Mouse (Mus musculus) hindbrain, embryonic 15.5 days (tissue): Measurements from ENCODE around the gene Bicral. TPM values are rescaled to one million over a fixed set of nuclear protein-coding genes. Genes with fewer than 3 reads are reported as not detected.
"Not testable (repeated sequence)": the region's sequence is repeated elsewhere in the genome, so short reads cannot be mapped to it uniquely, and the experiment has no call there.

Experiments used
- ATAC-seq: fragments of 200-750 bp; cut with Nextera tagmentation; 2 replicates; pipeline ENCODE4 v1.8.0; 2017; ENCODE audit warnings: low read depth, moderate number of reproducible peaks, moderate TSS enrichment; ENCODE audit not compliant: low FRiP score
- H3K27ac ChIP-seq: fragments of 300-500 bp; sonication (generic); replicated peaks from 2 replicates; pipeline ENCODE4 v1.5.1; 2015; ENCODE audit warnings: mild to moderate bottlenecking, inconsistent platforms
- H3K27me3 ChIP-seq: fragments of 300-500 bp; sonication (generic); 2 replicates; pipeline ENCODE4 v1.6.1; 2015; ENCODE audit warnings: control low read depth, inconsistent platforms
- H3K36me3 ChIP-seq: fragments of 300-500 bp; sonication (generic); 2 replicates; pipeline ENCODE4 v1.6.1; 2015; ENCODE audit warnings: control low read depth, inconsistent platforms
- H3K4me1 ChIP-seq: fragments of 300-500 bp; sonication (generic); replicated peaks from 2 replicates; pipeline ENCODE4 v1.6.1; 2015; ENCODE audit warnings: control low read depth, inconsistent platforms
- H3K4me2 ChIP-seq: fragments of 300-500 bp; sonication (generic); 2 replicates; pipeline ENCODE4 v1.6.1; 2015; ENCODE audit warnings: moderate library complexity, mild to moderate bottlenecking, inconsistent platforms
- H3K4me3 ChIP-seq: fragments of 300-500 bp; sonication (generic); 2 replicates; pipeline ENCODE4 v1.5.1; 2015; ENCODE audit warnings: mild to moderate bottlenecking, inconsistent platforms
- H3K9ac ChIP-seq: fragments of 300-500 bp; sonication (generic); 2 replicates; pipeline ENCODE4 v1.6.1; 2015; ENCODE audit warnings: inconsistent platforms
- H3K9me3 ChIP-seq: fragments of 300-500 bp; sonication (generic); 2 replicates; pipeline ENCODE4 v1.6.1; 2016; ENCODE audit warnings: control low read depth, inconsistent platforms
- WGBS: fragments of 180-500 bp; shearing (Covaris S2); methylation state at CpG from one replicate; pipeline ENCODE4 v1.1.7; 2015; 5-methylcytosine and 5-hydroxymethylcytosine counted together
- polyA plus RNA-seq: library from polyadenylated mRNA; unstranded; fragments of >200 nt; fragmentation: Nextera tagmentation; extraction: Ambion mirVana; gene quantifications from 2 replicates; pipeline ENCODE4 v1.2.1, GENCODE M21; 2015

Bicral gene
- polyA plus RNA-seq, 1 experiment from 2014 or later = 10.3 TPM

GRCm38 (mm10) chr17:46809131-46809830, 49.0 kb downstream of the Bicral start:
- Histone ChIP-seq H3K4me2 (no peak overlapping the region), H3K4me3 (no peak overlapping the region), H3K27ac (no peak overlapping the region), H3K27me3 (no peaks in the 10 kb centered on the region), H3K4me1 (no peaks in the 10 kb centered on the region), H3K9ac (no peak overlapping the region), H3K9me3 (no peaks in the 10 kb centered on the region), H3K36me3 (peaks cover 57% of the 10 kb centered on the region)
- WGBS = 88% methylated on average over 6 of the region's 6 CpGs
- no peak for ATAC-seq

DNA sequence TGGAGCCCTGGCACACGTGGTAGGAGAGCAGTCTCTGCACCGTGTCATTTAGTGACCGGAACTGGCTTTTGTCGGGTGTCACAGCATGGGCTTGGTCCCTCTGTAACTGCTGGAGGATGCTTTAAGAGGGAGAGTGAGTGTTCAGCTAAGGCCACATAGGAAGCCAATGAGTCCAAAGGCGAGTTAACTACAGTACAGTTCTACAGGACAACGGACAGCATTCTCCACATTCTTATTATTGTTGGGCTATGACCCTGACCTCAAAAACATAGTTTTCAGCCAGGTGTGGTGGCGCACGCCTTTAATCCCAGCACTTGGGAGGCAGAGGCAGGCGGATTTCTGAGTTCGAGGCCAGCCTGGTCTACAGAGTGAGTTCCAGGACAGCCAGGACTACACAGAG, 49.9 kb downstream of the Bicral start:
- no peak for ATAC-seq
- H3K4me1 ChIP-seq = no peaks in the 10 kb centered on the region
- H3K9me3 ChIP-seq = no peaks in the 10 kb centered on the region
- H3K27ac ChIP-seq = no peak overlapping the region
- H3K27me3 ChIP-seq = no peaks in the 10 kb centered on the region
- H3K4me2 ChIP-seq = no peak overlapping the region
- no peak overlapping the region for H3K4me3 ChIP-seq
- WGBS = 93% methylated on average over 10 of the region's 10 CpGs
- H3K9ac ChIP-seq = no peak overlapping the region
- peaks cover 57% of the 10 kb centered on the region for H3K36me3 ChIP-seq

DNA sequence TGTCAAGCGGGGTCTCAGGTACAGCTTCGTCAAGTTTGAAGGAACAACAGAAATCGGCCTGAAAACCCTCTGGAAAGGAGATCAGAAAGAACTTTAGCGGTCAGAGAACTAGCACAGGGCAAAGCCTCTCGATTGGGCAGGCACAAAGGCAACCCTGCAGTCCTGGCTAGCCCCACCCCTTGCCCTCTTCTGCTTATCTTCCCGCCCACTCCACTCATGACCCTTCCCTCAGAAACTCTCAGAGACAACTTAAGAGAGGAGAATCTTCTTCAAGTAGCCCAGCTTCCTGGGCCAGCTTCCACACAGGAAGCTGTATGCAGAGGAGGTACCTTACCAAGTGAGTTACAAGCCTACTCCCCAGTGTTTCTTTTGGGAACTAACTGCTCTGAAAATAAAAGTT, 56.5 kb downstream of the Bicral start:
- Histone ChIP-seq H3K4me2 (no peak overlapping the region), H3K9me3 (no peaks in the 10 kb centered on the region), H3K9ac (no peak overlapping the region), H3K27me3 (no peaks in the 10 kb centered on the region), H3K36me3 (peaks cover 50% of the 10 kb centered on the region), H3K4me1 (no peaks in the 10 kb centered on the region), H3K4me3 (no peak overlapping the region), H3K27ac (no peak overlapping the region)
- ATAC-seq = no peak
- 91% methylated on average over 6 of the region's 6 CpGs for WGBS

GRCm38 (mm10) chr17:46799680-46800079, 58.6 kb downstream of the Bicral start:
- no peaks in the 10 kb centered on the region for H3K4me1 ChIP-seq
- H3K27me3 ChIP-seq = no peaks in the 10 kb centered on the region
- H3K4me2 ChIP-seq = no peak overlapping the region
- H3K27ac ChIP-seq = no peak overlapping the region
- ATAC-seq = no peak
- H3K36me3 ChIP-seq = peaks cover 33% of the 10 kb centered on the region
- H3K4me3 ChIP-seq = no peak overlapping the region
- no peaks in the 10 kb centered on the region for H3K9me3 ChIP-seq
- 73% methylated on average over 10 of the region's 10 CpGs for WGBS
- H3K9ac ChIP-seq = no peak overlapping the region

GRCm38 (mm10) chr17:46797386-46797785, 60.9 kb downstream of the Bicral start:
- no peak overlapping the region for H3K9ac ChIP-seq
- peaks cover 33% of the 10 kb centered on the region for H3K36me3 ChIP-seq
- no peaks in the 10 kb centered on the region for H3K9me3 ChIP-seq
- no peaks in the 10 kb centered on the region for H3K4me1 ChIP-seq
- H3K27ac ChIP-seq = no peak overlapping the region
- no peaks in the 10 kb centered on the region for H3K27me3 ChIP-seq
- H3K4me2 ChIP-seq = no peak overlapping the region
- no peak overlapping the region for H3K4me3 ChIP-seq
- 56% methylated on average over 4 of the region's 8 CpGs for WGBS
- no peak for ATAC-seq

DNA sequence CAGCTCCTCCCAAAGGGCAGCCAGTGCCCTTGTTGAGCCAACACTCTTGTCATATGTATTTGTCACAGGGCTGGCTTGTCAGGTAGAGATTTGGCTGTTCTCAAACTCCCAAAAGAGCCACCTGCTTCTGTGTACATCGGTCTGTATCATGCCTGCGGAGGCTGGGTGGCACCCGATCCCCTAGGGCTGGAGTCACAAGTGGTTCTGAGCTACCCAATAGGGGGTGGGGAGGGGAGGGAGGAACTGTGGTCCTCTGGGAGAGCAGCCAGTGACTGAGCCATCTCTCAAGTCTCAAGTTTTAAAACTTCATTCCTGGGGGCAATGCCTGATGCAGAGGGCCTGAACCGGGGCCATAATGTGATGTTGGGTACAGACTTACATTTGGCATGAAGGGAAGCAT, 61.5 kb downstream of the Bicral start:
- no peak overlapping the region for H3K27ac ChIP-seq
- H3K27me3 ChIP-seq = no peaks in the 10 kb centered on the region
- H3K36me3 ChIP-seq = peaks cover 29% of the 10 kb centered on the region
- no peaks in the 10 kb centered on the region for H3K4me1 ChIP-seq
- H3K4me3 ChIP-seq = no peak overlapping the region
- H3K9me3 ChIP-seq = no peaks in the 10 kb centered on the region
- 86% methylated on average over 4 of the region's 4 CpGs for WGBS
- ATAC-seq = no peak
- no peak overlapping the region for H3K4me2 ChIP-seq
- H3K9ac ChIP-seq = no peak overlapping the region

DNA sequence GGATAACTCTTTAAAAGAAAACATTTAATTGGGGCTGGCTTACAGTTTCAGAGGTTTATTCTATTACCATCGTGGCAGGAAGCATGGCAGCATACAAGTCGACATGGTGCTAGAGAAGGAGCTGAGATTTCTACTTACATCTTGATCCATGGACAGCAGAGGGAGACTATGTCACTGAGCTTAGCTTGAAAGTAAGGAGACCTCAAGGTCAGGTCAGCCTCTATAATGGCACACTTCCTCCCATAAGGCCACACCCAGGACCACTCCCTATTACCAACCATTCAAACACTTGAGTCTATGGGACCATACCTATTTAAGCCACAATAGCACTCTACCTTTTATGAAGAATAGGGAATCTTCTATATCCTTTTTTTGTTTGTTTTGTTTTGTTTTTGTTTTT, 65.3 kb downstream of the Bicral start:
- no peaks in the 10 kb centered on the region for H3K9me3 ChIP-seq
- no peak overlapping the region for H3K4me3 ChIP-seq
- no peak overlapping the region for H3K9ac ChIP-seq
- no peaks in the 10 kb centered on the region for H3K36me3 ChIP-seq
- H3K4me1 ChIP-seq = no peaks in the 10 kb centered on the region
- 93% methylated on average over 2 of the region's 2 CpGs for WGBS
- no peak overlapping the region for H3K27ac ChIP-seq
- no peak for ATAC-seq
- no peak overlapping the region for H3K4me2 ChIP-seq
- H3K27me3 ChIP-seq = no peaks in the 10 kb centered on the region

DNA sequence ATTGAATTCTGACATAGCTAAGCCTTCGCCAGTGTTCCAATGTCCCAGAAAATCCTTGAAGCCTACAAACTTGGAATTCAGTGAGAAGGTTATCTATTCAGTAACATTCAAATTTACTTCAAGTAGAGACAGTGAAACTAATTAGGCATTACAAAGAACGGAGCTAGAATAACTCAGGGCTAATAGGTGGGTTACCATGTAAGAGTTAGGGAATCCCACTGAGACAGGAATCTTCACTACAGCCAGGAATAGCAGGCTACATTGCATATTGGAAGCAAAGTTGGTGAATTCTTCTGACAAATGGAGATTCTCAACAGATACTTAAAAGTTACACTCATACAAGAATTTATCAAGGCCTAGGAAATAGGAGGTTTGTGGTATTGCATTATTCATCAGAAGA, 70.3 kb downstream of the Bicral start:
- ATAC-seq, H3K9me3 ChIP-seq, H3K4me2 ChIP-seq, H3K4me3 ChIP-seq, H3K27ac ChIP-seq, H3K9ac ChIP-seq, H3K4me1 ChIP-seq, H3K36me3 ChIP-seq, H3K27me3 ChIP-seq: not testable (repeated sequence)
- WGBS = 59% methylated on average over 2 of the region's 2 CpGs

DNA sequence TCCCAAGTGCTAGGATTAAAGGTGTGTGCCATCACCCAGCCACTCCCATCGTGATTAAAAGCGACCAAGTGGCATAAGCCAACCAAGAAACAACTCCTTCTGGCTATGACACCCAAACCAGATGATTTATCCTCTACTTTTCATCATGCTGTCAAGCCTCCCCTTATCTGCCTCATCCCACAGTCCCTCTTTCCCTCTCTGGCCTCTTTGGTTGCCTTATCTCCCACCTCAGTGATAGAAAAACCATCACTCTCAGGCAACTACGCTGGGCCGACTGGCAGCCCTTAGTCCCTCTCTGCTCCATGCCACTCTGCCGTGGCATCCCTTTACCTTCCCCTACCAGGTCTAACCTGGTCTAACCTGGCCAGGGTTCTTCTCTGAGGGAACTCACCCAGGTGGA, 71.3 kb downstream of the Bicral start:
- WGBS = 93% methylated on average over 5 of the region's 5 CpGs
- ATAC-seq = no peak
- Histone ChIP-seq H3K36me3 (no peaks in the 10 kb centered on the region), H3K27me3 (no peaks in the 10 kb centered on the region), H3K4me3 (no peak overlapping the region), H3K9me3 (no peaks in the 10 kb centered on the region), H3K9ac (no peak overlapping the region), H3K4me2 (no peak overlapping the region), H3K4me1 (no peaks in the 10 kb centered on the region), H3K27ac (no peak overlapping the region)

- Histone ChIP-seq H3K36me3 (peaks cover 25% of the 10 kb centered on the region), H3K4me2 (peak overlapping the region; percentile 73), H3K9ac (no peak overlapping the region), H3K4me3 (peak overlapping the region; percentile 59), H3K4me1 (peaks cover 15% of the 10 kb centered on the region), H3K9me3 (no peaks in the 10 kb centered on the region), H3K27ac (peak overlapping the region; percentile 82), H3K27me3 (no peaks in the 10 kb centered on the region)
- WGBS = 85% methylated on average over 2 of the region's 2 CpGs
- peak; percentile 55 for ATAC-seq
Measured at GRCm38 (mm10) chr17:46783222-46783565, 75.1 kb downstream of the Bicral start.

- H3K36me3 ChIP-seq = peaks cover 31% of the 10 kb centered on the region
- under 1% methylated on average over 44 of the region's 44 CpGs for WGBS
- H3K27me3 ChIP-seq = no peaks in the 10 kb centered on the region
- H3K9ac ChIP-seq = peak within 1 kb of the TSS; percentile 76
- no peaks in the 10 kb centered on the region for H3K9me3 ChIP-seq
- H3K4me2 ChIP-seq = peak within 1 kb of the TSS; percentile 73
- H3K4me1 ChIP-seq = peaks cover 15% of the 10 kb centered on the region
- ATAC-seq = peak; percentile 95
- H3K4me3 ChIP-seq = peak within 1 kb of the TSS; percentile 59
- H3K27ac ChIP-seq = peak within 1 kb of the TSS; percentile 82
Measured at GRCm38 (mm10) chr17:46782341-46783221, 75.7 kb downstream of the Bicral start, which contains the start of gene Rpl7l1. TSS of gene Rpl7l1 (minus strand) at chr17:46782672.

DNA sequence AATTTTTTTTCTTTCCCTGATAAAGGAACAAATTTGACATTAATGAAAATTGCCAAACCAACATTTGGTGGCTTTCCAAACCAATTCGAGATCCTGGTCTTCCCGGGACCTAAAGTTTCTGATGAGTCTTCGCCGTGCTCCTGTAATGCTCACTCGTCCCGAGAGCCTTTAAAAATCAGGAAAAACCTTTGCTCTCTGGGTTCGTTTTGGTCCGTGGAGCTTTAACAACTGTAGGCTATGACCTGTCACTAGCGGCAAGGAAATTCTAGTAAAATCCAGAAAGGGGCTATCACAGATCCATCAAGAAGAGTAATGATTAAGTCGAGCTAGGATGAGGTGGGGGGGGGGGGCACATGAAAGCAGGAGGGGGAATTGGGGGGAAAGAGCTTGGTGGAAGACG, 76.4 kb downstream of the Bicral start:
- ATAC-seq = no peak
- Histone ChIP-seq H3K9me3 (no peaks in the 10 kb centered on the region), H3K36me3 (peaks cover 38% of the 10 kb centered on the region), H3K27ac (peak overlapping the region; percentile 82), H3K27me3 (no peaks in the 10 kb centered on the region), H3K4me2 (peak overlapping the region; percentile 73), H3K9ac (peak overlapping the region; percentile 76), H3K4me3 (peak overlapping the region; percentile 59), H3K4me1 (peaks cover 15% of the 10 kb centered on the region)
- WGBS = 4% methylated on average over 11 of the region's 11 CpGs
